Mouse (Mus musculus) forebrain, embryonic 13.5 days (tissue): ENCODE measurements at regions not wholly inside any gene's neighbourhood (a gene's known extent, or its start where the extent isn't known, plus 50 kb on each side); places are given as distances from the start of the nearest gene placed in this dataset.

ENCODE experiments used
- ATAC-seq: fragments of 200-750 bp; cut with Nextera tagmentation; 2 replicates; pipeline ENCODE4 v1.8.0; 2017
- H3K27ac ChIP-seq: fragments of 300-500 bp; sonication (generic); 2 replicates; pipeline ENCODE4 v1.5.1; 2015; ENCODE audit warnings: inconsistent platforms, mild to moderate bottlenecking, moderate library complexity
- H3K27me3 ChIP-seq: fragments of 300-500 bp; sonication (generic); 2 replicates; pipeline ENCODE4 v1.6.1; 2015; ENCODE audit warnings: mild to moderate bottlenecking, inconsistent platforms
- H3K36me3 ChIP-seq: fragments of 300-500 bp; sonication (generic); 2 replicates; pipeline ENCODE4 v1.6.1; 2015; ENCODE audit warnings: mild to moderate bottlenecking, inconsistent platforms; ENCODE audit not compliant: poor library complexity, severe bottlenecking
- H3K4me1 ChIP-seq: fragments of 300-500 bp; sonication (generic); 2 replicates; pipeline ENCODE4 v1.6.1; 2015; ENCODE audit warnings: inconsistent platforms
- H3K4me2 ChIP-seq: fragments of 300-500 bp; sonication (generic); 2 replicates; pipeline ENCODE4 v1.6.1; 2015; ENCODE audit warnings: inconsistent platforms, mild to moderate bottlenecking, moderate library complexity
- H3K4me3 ChIP-seq: fragments of 300-500 bp; sonication (generic); 2 replicates; pipeline ENCODE4 v1.5.1; 2015; ENCODE audit warnings: mild to moderate bottlenecking, inconsistent platforms
- H3K9ac ChIP-seq: fragments of 300-500 bp; sonication (generic); 2 replicates; pipeline ENCODE4 v1.6.1; 2015; ENCODE audit warnings: mild to moderate bottlenecking, inconsistent platforms
- H3K9me3 ChIP-seq: fragments of 300-500 bp; sonication (generic); replicated peaks from 2 replicates; pipeline ENCODE4 v1.6.1; 2016; ENCODE audit warnings: inconsistent platforms
- WGBS: fragments of 180-500 bp; shearing (Covaris S2); methylation state at CpG from one replicate; pipeline ENCODE4 v1.1.7; 2015; 5-methylcytosine and 5-hydroxymethylcytosine counted together

DNA sequence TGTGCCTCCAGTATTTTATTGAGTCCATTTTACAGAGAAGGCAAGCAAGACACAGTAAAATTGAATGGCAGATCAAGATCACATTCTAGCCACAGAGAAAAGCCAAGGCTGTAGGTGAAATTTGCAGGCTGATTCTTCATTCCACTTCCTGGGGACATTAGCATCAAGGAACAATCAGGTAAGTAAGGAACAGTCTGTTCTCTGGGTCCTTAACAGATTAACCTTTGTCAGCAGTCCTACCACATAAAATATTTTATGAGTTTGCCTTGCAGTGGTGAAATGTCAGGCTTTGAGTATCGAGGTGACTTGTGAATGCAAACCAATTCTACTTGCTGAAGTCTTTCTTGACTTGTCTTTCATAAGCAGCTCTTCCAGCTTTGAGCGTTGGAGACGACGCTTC is 50.2 kb upstream of the Atp1a1 start:
- Histone ChIP-seq H3K36me3 (no peaks in the 10 kb centered on the region), H3K4me3 (no peak overlapping the region), H3K27ac (no peak overlapping the region), H3K27me3 (no peaks in the 10 kb centered on the region), H3K4me1 (no peaks in the 10 kb centered on the region), H3K4me2 (no peak overlapping the region), H3K9ac (no peak overlapping the region), H3K9me3 (no peaks in the 10 kb centered on the region)
- no peak for ATAC-seq
- 84% methylated on average over 4 of the region's 4 CpGs for WGBS
